ENCODE assay signal across 8 mouse cellular contexts in genomic region chr6:134389248-134389891, GRCm38 (mm10). TPM values are rescaled to one million over a fixed set of nuclear protein-coding genes. Genes with fewer than 3 reads are reported as not detected.
A peak's percentile ranks its signal among the peaks of the same experiment; 100 is the strongest.
DNase-seq lines count a peak whose midpoint lies in the region; TF ChIP-seq lines count a peak whose summit lies in the region.

No protein-coding gene starts in this region.

- TF ChIP-seq POLR2A in olfactory bulb, adult 2 months (IDR thresholded peaks at IDR 0.05; ENCODE audit: insufficient read depth, low read depth, low read length): no peak

- H3K27ac ChIP-seq in olfactory bulb, adult 2 months (ENCODE audit: insufficient read depth, low read depth, low read length): no peak overlapping the region

- H3K4me1 ChIP-seq in olfactory bulb, adult 2 months (ENCODE audit: control insufficient read depth, insufficient read depth, low read length): peaks cover 6% of the 10 kb centered on the region

- H3K4me3 ChIP-seq in olfactory bulb, adult 2 months (ENCODE audit: insufficient read depth, low read depth, low read length): no peak overlapping the region

- 10% methylated on average over 11 of the region's 11 CpGs for WGBS in olfactory bulb, adult 2 months

- DNase-seq in 3T3-L1 (ENCODE audit: low read depth, low spot score) (peak; percentile 87), NIH3T3 (ENCODE audit: low read depth) (peak; percentile 92)
- peak; percentile 70 for DNase-seq in cerebellum, adult 8-10 months
- peak; percentile 27 to 76 for DNase-seq in frontal cortex, postnatal 10 days (ENCODE audit: low spot score in 2 of 2)
- DNase-seq in kidney, postnatal 10 days: peak; percentile 89
- DNase-seq in lung, adult 18-20 months: peak; percentile 61 to 62
- peak; percentile 20 to 44 for DNase-seq in thymus, adult 18-20 months

- peak; percentile 79 for TF ChIP-seq CTCF in olfactory bulb, adult 2 months (IDR thresholded peaks at IDR 0.05; ENCODE audit: insufficient read depth, low read depth, low read length)

RNA-seq across cellular contexts. Expression of gene Bcl2l14, which starts 6.7 kb away (rescaled TPM):
- not detected in 2 replicates for polyA plus RNA-seq in olfactory bulb, adult 2 months (2012; ENCODE audit: insufficient read depth, insufficient read length, low replicate concordance, missing spikeins)

Comparison
In these comparisons a context has a peak if more than half of its experiments do, and no peak if none do; other contexts are left out.
1. DNase-seq: peak in every context shown above with its lines; median percentile 92 in NIH3T3; 89 in kidney, postnatal 10 days; 87 in 3T3-L1; 70 in cerebellum, adult 8-10 months; 62 in lung, adult 18-20 months; 52 in frontal cortex, postnatal 10 days; 32 in thymus, adult 18-20 months.